Mouse (Mus musculus) CD8-positive naive resting alpha-beta T cell, adult 2 months (primary cell): ENCODE measurements around the gene Trmt13.
A peak's percentile ranks its signal among the peaks of the same experiment; 100 is the strongest.

Source experiments
- DNase-seq, 2 experiments: peaks; one replicate each; pipeline ENCODE4 v3.0.0; 2022; ENCODE audit warnings: low read depth in 2 of 2, low spot score in 2 of 2

The Trmt13 gene

DNA sequence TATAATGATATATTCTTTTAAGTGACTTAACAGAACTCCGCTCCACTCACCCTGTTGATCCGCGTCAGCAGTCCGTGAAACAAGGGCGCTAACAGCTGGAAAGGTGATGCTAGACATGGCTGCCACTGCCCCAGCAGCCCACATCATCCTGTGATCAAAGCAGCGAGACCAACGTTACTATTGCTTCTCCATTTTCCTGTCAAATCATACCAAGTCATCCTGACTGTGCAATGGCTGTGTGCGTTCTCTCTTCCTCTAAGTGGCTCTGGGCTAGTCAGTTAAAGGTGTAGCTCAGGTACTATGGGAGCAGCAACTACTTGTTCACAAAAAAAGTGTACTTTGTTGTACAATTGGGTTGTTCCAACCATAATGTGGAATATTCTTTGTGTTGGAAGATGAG, 20.5 kb upstream of the Trmt13 start:
- no peak for DNase-seq

DNA sequence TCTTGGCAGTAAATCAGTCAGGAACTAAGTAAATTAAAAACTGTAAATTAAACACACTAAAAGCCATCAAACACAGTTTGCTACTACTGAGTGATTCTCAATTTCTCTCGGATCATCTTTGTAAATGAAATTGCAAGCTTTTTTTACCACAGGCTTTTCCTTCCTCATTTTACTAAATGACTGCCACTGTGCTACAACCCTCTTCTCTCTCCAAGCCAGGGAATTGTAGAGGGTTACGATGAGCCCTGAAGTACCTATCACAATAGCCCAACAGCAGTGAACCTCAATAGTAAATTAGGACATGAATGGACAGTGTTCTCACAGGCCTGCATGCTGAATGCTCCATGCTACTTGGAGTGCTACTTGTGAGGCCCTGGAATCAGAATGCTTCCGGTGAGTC, 19.7 kb upstream of the Trmt13 start:
- DNase-seq, result no peak

DNA sequence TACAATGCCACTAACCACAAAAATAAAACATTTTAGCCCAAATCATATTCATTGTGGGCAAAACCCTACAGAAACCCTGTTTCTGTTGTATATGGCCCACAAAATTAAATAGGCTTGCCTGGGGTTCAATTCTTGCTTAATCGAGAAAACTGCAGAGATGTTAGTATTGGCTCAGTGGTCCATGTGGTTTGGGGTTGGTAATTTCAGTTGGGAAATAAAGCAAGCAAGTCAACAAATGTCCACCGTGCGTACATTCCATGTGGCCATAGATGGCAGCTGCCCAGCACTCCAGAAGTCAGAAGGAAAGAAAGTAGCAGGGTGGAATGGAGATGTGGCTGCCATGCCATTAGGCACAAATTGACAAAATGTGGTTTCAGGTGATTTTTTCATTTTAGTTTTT, 18.6 kb upstream of the Trmt13 start:
- no peak for DNase-seq

DNA sequence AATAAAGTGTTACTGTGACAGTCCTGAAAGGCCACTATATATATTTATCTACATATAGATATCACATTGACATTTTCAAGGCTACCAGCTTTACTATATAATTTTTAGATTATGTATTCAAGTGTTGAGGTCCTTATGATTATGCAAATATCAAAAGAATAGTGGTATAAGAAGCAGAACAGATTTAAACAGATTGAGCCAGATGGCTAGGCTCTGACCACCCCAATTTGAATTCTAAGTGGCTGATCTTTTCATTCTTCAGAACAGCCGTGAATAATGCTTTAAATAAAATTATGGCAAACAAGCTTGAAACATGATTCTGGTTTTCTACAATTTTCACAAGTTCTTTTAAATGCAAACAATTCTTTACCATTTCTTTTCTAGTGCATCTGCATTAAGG, 17.1 kb upstream of the Trmt13 start:
- no peak for DNase-seq

DNA sequence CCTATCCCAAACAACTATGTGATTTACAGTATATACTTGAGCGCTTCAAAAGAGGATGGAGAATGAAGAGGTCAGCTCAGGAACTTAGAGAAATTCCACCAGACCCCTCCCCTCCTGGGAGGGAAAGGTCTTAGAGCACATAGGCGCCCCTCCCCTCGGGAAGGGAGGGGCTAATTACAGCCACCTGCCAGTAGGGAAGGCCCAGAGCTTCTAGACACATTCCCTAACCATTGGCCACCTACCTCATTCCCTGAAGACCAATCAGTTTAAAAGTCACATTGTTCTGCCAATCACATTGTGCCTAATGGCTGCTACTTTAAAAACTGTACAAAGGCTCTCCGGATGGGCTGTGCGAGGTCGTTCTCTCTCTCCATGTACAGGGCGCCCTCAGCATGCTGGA, 8.3 kb upstream of the Trmt13 start:
- no peak for DNase-seq

DNA sequence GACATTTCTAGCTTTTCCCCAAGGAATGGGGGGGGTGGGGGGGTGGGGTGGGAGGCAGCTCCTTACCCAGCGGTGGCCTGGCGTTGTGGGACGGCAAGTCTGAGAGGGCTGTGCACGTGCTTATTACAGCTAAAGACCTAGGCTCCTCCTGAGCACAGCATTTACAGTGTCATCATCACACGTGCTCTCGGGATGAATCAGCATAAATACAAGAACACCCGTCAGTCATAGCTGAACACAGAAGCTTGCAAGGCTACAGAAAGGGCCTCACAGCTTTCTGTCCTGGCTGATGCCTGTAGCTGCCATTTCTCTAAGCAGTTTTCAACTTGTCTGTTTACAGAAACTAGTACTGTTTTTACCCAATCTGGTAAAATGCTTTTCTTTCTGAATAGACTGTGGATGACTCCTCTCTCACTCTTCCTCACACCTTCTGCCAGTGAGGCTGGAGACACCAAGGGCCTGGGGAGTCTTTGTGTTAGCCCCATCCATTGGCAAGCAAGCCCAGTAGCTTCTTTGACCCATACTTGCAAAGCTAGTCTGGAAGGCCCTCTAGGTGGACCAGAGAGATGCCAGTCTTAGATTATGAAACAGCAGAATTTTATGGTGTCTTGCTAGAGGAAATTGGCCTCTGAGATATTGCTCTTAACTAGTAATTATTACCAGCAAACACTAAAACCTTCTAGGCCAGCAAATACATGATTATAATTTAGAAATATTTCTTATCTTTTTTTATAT, 6.4 kb upstream of the Trmt13 start:
- no peak for DNase-seq

DNA sequence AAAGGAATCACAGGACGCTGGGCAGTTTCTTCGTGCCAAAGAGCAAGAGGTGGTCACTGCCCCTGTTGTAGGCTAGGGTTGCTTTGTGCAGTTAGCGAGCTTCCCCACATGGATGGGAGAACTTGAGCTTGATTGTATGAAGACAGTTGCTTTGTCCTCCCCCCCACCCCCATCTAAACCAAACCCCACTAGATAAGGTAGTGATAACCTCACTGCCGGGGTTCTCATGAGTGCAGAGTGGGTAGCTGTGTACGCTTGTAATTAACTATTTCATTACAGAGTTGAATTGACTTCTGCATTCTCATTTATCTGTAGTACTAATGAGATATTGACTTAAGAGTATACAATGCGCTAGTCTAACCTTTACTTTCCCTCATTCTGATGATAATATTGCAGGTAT, 4.5 kb upstream of the Trmt13 start:
- DNase-seq, result no peak

DNA sequence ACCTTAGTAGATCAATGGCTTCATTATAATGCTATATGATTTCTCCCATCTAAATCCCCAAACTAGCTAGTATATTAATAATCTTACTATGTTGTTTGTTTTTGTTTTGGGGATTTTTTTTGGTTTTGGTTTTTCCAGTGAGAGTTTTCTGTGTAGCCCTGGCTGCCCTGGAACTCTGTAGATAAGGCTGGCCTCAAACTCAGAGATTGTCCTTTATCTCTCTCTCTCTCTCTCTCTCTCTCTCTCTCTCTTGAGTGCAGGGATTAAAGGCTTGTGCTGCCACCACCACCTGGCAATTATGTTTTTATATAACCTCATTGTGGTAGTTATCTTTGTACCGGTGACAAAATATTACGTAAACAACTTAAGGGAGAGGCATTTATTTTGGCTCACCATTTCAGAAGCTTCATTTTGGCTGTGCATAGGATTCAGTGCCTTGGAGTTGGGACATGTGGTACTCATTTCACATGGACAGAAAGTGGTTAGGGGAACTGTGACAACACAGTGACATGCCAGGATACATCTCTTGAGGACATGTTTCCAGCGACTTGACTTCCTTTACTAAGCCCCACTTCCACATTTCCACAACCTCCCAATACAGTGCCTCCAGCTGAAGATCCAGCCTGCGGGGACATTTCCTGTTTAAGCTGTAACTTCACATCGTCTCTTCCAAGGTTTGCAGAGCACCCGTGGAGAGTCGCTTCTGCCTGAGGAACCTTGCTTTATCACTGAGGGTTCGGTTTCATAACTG, 1.1 kb upstream of the Trmt13 start:
- DNase-seq, result no peak

DNA sequence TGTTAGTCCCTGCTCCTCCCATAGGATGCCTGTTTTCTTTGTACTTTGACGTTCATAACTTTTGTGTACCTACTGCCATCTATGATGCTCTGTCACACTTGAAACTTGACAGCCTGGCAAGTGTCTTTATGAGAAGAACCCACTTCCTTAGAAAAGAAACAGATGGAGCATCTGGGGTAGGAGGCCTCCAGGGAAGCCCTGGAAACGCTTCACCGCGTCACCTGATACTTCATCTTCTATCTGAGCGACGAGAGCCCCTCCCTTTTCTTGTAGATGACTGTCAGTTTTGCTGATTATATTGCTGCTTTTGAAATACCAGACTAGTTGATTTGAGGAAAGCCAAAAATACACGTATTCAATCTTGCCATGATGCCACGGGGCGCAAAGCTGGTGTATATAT, 9.8 kb downstream of the Trmt13 start:
- DNase-seq, result no peak

DNA sequence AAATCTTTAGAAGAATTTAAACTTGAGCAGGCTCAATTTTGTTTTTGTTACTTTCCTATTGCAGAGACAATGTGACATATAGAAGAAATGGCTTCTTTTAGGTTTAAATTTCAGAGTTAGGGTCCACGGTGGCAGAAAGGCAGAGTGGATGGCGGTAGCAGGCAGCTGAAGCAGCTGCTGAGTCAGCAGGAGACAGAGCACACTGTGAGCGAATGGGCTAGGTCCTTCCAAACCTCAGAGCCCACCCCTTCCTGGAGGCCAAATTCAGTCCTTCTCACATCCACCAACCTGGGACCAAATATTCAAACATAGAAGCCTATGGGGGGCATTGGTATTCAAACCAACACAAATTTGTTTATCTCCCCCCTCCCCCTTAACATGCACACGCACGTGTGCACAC, 12.6 kb downstream of the Trmt13 start:
- DNase-seq, result no peak

DNA sequence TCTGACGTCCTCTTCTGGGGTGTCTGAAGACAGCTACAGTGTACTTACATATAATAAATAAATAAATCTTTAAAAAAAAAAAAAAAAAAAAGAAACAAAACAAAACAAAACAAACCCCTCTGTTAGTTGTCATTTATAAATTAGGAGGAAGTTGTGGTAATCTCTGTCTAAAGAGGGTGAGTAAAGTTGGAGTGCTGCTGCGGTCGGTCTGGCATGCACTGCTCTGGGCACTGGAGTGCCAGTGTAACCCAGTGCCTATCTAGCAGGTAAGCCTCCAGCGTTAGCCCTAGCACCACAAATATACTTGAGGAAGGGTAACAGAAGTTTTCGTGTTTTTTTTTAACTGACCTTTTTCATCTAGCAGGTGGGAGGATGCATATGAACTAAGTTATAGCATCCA, 13.4 kb downstream of the Trmt13 start:
- no peak for DNase-seq

DNA sequence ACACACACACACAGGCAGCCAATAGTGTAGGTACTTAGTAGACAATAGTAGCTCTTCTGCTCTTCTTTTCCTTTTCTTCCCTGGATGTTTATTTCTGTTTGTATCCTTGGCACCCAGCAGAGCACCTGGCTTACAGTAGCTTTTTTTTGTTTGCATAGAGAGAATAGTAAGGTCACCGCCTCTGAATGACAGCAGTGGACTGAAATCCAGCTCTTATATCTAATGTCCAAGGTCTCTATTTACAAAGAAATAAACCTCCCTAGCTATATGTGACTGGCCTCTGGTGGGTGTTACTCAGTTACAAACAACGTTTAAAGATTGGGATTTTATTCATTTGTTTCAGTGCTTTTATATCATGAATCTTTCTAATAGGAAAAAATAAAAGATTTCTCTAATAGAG, 14.7 kb downstream of the Trmt13 start:
- DNase-seq, result no peak

DNA sequence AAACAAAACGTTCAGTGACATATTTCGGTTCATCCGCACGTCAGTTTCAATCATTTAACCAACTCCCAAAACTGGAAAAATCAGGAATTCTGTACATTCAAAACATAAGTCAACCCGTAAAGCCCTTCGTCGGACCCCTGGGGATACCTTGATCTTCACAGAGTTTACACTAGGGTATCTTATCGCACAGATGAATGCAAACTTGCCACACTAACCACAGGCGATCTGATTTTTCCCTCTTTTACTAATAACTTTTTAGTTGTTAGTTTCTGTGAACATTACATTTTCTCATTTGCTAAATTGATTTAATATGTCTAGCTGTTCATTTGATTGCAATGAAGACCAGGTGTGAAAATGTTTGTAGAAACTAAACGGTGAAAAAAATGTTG, 18.8 kb downstream of the Trmt13 start:
- no peak for DNase-seq

DNA sequence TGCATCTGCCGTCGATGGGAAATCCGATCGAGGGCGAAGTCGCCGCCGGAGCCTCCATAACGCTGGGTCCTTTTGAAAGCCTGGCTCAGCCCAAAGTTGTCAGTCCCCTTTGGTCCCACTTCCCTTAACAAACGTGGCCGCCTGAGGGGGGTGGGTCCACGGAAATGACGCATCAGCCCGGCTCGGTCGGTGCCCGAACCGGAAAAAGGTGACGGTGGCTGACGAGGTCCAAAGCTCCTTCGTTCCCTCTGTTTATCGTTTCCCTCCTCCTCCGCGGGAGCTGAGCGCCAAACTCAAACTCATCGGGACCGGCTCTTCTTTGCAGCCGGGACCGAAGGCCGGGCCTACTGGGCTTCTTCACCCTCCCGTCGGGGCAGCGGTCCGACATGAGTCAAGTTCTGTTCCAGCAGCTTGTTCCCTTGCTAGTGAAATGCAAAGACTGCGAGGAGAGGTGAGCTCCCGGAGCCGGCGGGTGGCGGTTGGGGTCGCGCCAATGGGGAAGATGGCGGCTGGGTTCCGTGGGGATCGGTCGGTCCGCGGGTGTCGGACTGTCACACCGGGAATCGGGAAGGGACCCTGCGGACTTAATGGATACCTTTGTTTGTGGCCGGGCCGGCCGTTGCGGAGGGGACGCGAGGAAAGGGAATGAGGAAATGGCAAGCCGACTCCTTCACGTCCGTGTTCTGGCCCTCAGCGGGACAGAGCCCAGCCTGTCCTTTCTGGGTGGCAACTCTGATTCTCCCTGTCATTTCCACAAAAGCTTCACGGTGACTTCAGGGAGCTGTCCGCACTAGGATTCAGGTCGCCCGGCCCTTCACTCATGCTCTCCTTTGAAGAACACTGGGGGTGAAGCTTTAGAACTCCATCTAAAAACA, 19.4 kb downstream of the Trmt13 start, which contains the start of gene Sass6:
TSS of gene Sass6 (plus strand) at position 255 of the 875 bp plus-strand sequence.
- DNase-seq, result peak; percentile 92 to 96

DNA sequence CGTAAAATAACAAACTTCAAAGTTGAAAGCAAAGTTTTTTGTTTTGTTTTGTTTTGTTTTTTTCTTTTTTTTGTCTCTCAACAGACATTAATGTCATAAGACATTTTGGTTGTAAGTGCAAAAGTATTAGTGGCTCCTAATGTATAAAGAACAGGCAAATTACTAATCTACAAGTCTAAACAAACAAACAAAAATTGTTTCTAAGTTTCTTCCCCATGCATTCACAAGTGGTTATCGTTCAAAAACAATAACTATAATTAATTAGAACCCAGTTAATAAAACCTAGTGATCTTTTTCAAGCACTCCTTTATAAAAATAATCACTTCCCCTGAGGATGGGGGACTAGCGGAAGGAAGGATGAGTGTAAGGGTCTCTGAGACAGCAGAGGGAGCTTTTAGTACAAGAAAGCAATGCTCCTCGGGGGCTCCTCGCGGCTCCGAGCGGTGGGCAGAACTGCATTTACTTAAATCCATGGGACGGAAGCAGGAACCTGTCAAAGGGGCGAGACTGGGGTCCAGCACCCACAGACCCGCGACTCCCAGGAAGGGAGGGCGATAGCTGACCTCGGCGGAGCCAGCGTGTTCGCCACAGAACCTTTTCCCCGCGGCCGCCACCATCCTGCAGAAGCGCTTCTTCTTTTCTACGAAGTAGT, 20.2 kb downstream of the Trmt13 start:
- no peak for DNase-seq

DNA sequence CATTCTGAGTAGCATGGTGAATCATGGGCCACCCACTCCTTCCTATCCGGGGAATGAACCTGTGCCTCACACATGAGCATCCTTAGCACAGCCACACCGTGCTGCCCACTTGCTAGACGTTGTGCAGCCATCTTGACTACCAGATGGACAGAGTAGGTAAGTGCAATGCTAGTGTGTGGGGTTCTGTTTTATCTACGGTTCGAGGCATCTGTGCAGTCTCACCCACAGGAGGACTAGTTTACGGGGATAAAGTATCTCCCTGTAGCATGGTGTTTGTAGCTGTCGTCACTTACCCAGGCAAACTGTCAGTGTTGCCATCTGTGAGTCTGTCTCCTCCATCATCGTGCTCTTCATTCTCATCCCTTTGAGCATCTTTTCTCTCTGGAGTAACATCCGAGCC, 32.2 kb downstream of the Trmt13 start:
- no peak for DNase-seq

DNA sequence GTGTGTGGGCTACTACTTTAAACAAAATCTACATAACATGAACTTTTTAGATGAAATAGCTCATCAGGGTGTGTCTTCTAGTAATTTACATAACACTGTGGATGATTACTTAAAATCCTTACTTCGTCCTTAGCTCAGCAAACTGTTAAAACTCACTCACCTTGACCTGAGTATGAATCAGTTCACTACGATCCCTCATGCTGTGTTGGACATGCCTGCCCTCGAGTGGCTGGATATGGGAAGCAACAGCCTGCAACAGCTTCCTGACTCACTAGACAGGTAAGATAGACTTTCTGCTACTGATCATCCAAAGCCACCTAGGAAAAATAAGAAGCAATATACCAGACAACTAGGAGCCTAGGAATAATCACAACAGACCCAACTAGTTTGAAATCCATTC, 37.1 kb downstream of the Trmt13 start:
- DNase-seq, result no peak

DNA sequence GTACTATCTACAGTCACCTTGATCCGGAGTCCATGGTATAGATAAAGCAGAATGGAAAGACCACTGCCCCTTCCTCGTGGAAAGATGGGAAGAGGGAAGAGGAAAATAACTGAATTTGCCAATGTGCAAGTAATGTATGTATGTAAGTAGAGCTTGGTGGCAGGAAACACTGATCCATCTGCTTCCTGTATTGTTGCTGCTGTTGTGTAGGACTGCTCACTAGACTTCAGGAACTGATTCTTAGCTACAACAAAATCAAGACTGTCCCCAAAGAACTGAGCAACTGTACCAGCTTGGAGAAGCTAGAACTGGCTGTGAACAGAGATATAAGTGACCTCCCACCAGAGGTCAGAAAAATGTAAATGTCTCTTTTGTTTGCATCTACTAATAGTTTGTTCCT, 43.8 kb downstream of the Trmt13 start:
- DNase-seq, result no peak

DNA sequence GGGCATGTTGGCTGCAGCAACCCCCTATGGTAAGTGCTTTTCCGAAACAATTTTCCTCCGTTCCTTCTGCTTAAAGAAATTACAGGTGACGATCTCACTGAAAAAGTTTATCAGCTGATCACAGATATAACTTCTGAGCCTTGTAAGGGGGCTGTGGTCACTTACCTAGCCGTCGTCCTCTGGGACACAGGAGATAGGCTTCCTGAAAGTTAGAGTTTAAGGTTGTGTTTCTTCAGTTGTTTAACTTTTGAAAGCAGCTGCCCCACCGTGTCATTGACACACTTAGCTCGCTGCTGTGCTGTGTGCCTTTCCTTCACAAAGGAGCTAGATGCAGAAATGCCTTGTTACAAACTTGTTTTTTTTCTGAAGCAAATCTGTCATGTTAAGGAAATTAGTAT, 51.3 kb downstream of the Trmt13 start:
- DNase-seq, result no peak

DNA sequence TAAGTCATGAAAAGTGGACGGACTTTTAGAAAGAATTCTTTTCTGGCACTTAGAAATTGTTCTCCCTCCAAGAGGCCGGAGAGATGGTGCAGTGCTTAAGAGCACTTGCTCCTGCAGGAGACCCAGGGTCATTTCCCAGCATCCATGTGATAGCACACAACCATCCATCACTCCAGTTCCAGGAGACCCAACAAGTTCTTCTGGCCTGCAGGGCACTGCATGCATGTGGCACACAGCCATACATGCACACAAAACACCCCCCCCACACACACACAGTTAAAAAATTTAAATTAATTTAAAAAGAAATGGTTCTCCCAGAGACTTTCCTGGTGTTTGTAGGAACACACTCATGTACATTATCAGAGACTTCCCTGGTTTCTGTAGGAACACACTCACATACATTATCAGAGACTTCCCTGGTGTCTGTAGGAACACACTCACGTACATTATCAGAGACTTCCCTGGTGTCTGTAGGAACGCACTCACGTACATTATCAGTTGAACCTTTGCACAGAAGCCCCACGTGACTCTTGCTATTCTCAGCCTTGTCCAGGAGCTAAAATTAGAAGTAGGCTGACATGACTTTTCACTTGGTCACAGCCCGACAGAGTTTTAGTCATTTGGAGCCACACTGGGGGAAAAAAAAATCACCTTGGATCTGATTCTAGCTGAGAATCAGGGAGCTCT, 51.8 kb downstream of the Trmt13 start, which contains the start of gene Lrrc39:
TSS of gene Lrrc39 (plus strand) at position 566 of the 687 bp plus-strand sequence.
- DNase-seq, result no peak

DNA sequence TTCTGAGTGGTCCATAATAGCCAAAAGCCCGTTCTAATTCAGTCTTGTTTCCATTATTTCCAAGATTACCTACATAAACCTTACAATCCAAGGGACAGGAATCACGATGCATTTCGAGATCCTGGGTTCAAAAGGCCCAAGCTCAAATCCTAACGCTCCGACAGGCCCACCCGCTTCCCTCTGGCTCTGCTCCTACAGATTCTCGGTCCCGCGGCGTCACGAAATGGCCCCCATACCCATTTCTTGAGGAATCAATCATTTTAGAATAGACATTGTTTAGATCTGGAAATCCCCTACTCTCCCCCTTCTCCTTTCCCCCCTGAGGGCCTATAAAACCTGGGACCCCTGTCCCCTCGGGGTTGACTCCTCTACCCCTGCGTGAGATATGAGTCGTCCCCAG, 53.1 kb downstream of the Trmt13 start:
- peak in 1 of 2 experiments; percentile 9 for DNase-seq
